Mouse (Mus musculus): ENCODE data around the gene Klf7.

Gene Klf7

GRCm38 (mm10) chr1:64032502-64033231, 89.4 kb downstream of the Klf7 start:
- peak; percentile 81 for DNase-seq (ENCODE audit: low read depth, low spot score)

- no peak for DNase-seq (ENCODE audit: low read depth, low spot score)
These were observed 100.1 kb downstream of the Klf7 start for GRCm38 (mm10) chr1:64021986-64022385.

GRCm38 (mm10) chr1:64020672-64021635, 101.1 kb downstream of the Klf7 start:
- DNase-seq (ENCODE audit: low read depth, low spot score), result peak; percentile 91

- no peak for DNase-seq (ENCODE audit: low read depth, low spot score)
These were observed 102.9 kb downstream of the Klf7 start for GRCm38 (mm10) chr1:64019127-64019635.

- no peak for DNase-seq (ENCODE audit: low read depth, low spot score)
These were observed 103.5 kb downstream of the Klf7 start for GRCm38 (mm10) chr1:64018466-64019077.

- DNase-seq (ENCODE audit: low read depth, low spot score), result no peak
These were observed 108.0 kb downstream of the Klf7 start for GRCm38 (mm10) chr1:64014091-64014490.

GRCm38 (mm10) chr1:64008994-64009393, 113.1 kb downstream of the Klf7 start:
- DNase-seq (ENCODE audit: low read depth, low spot score), result no peak

- DNase-seq (ENCODE audit: low read depth, low spot score), result no peak
These were observed 114.1 kb downstream of the Klf7 start for GRCm38 (mm10) chr1:64008031-64008430.

GRCm38 (mm10) chr1:64005194-64005593, 116.9 kb downstream of the Klf7 start:
- no peak for DNase-seq (ENCODE audit: low read depth, low spot score)

- DNase-seq (ENCODE audit: low read depth, low spot score), result no peak
These were observed 118.4 kb downstream of the Klf7 start for GRCm38 (mm10) chr1:64003525-64004291.

GRCm38 (mm10) chr1:64002036-64002435, 120.0 kb downstream of the Klf7 start:
- DNase-seq (ENCODE audit: low read depth, low spot score), result no peak

- DNase-seq (ENCODE audit: low read depth, low spot score), result no peak
These were observed 121.5 kb downstream of the Klf7 start for GRCm38 (mm10) chr1:64000597-64000996.

- DNase-seq (ENCODE audit: low read depth, low spot score), result peak; percentile 88
These were observed 122.6 kb downstream of the Klf7 start for GRCm38 (mm10) chr1:63999481-63999880.

- no peak for DNase-seq (ENCODE audit: low read depth, low spot score)
These were observed 123.2 kb downstream of the Klf7 start for GRCm38 (mm10) chr1:63998901-63999300.

GRCm38 (mm10) chr1:63998139-63998538, 123.9 kb downstream of the Klf7 start:
- DNase-seq (ENCODE audit: low read depth, low spot score), result no peak

- DNase-seq (ENCODE audit: low read depth, low spot score), result no peak
These were observed 126.3 kb downstream of the Klf7 start for GRCm38 (mm10) chr1:63995828-63996227.

GRCm38 (mm10) chr1:63995137-63995492, 127.0 kb downstream of the Klf7 start:
- peak; percentile 81 for DNase-seq (ENCODE audit: low read depth, low spot score)

GRCm38 (mm10) chr1:63994248-63995136, 127.6 kb downstream of the Klf7 start:
- DNase-seq (ENCODE audit: low read depth, low spot score), result peak; percentile 76

- DNase-seq (ENCODE audit: low read depth, low spot score), result no peak
These were observed 129.6 kb downstream of the Klf7 start for GRCm38 (mm10) chr1:63992506-63992905.

- no peak for DNase-seq (ENCODE audit: low read depth, low spot score)
These were observed 131.7 kb downstream of the Klf7 start for GRCm38 (mm10) chr1:63990416-63990815.

Data from brain, adult 2 months (tissue).